Mouse (Mus musculus): ENCODE results near the gene Tlr12. TPM values are rescaled to one million over a fixed set of nuclear protein-coding genes. Genes with fewer than 3 reads are reported as not detected.
"Not testable (repeated sequence)": the region's sequence is repeated elsewhere in the genome, so short reads cannot be mapped to it uniquely, and the experiment has no call there.

Tlr12 gene
- polyA plus RNA-seq, 1 experiment from 2014 or later: 0.67 TPM

DNA sequence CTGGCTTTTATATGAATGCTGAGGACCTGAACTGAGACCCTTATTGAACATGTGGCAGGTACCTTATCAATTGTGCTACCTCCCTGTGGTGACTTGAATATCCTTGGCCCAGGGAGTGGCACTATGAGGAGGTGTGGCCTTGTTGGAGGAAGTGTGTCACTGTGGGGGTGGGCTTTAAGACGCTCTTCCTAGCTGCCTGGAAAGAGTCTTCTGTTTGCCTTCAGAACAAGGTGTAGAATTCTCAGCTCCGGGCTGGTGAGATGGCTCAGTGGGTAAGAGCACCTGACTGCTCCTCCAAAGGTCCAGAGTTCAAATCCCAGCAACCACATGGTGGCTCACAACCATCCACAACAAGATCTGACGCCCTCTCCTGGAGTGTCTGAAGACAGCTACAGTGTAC, 6.7 kb downstream of the Tlr12 start:
- H3K4me1 ChIP-seq (replicated peaks): peaks cover 18% of the 10 kb centered on the region
- H3K9me3 ChIP-seq; DNase-seq (ENCODE audit: low spot score); H3K27ac ChIP-seq; H3K4me3 ChIP-seq; H3K36me3 ChIP-seq; H3K27me3 ChIP-seq (ENCODE audit: insufficient read depth, poor library complexity, severe bottlenecking): not testable (repeated sequence)
- WGBS: 78% methylated on average over 3 of the region's 3 CpGs

DNA sequence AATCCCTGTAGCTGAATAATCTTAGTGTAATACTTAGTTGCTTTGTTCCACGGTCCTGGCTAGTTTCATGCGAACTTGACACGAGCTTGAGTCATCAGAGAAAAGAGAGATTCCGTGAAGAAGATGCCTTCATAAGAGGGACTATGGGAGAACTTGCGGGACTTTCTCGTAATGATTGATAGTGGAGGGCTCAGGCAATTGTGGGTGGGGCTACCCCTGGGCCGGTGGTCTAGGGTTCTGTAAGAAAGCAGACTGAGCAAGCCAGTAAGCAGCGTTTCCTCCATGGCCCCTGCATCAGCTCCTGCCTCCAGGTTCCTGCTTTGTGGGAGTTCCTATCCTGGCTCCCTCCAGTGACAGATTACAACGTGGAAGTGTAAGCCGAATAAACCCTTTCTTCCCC, 7.7 kb downstream of the Tlr12 start:
- 35% methylated on average over 10 of the region's 10 CpGs for WGBS
- DNase-seq (ENCODE audit: low spot score): no peak
- H3K4me3 ChIP-seq: peak overlapping the region; percentile 86

DNA sequence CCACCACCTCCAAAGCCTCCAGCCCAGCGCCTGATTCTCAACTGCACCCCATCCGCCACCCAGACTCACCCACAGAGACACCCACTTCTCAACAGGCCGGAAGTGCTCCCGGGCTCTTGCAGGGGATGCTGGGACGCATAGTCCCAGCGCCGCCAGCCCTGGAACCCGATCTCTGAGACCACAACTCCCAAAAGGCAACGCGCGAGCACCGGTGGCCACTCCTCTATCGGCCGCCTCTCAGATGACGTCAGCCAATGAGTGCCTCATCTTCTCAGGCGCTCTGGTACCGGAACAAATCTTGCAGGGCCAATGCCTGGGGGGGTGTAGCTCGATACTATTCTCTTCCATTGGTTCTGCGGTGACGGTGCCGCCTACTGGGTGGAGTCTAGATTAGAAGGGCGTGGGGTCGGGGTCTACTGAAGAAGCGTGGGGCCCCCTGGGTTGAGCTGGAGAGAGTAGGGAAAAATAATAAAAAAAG, 8.5 kb downstream of the Tlr12 start, which contains the start of gene Zscan20:
Gene Zscan20, minus strand, starts transcription at position 174 of the 478 bp plus-strand sequence.
- H3K27ac ChIP-seq: peak within 1 kb of the TSS; percentile 89
- DNase-seq (ENCODE audit: low spot score): peak; percentile 97
- H3K9me3 ChIP-seq: no peaks in the 10 kb centered on the region

More for the DNA sequence above, 7.7 kb downstream of the Tlr12 start:
- Histone ChIP-seq H3K27me3 (ENCODE audit: insufficient read depth, poor library complexity, severe bottlenecking) (peaks cover 3% of the 10 kb centered on the region; the same call in 1 of the 2 replicates), H3K9me3 (no peaks in the 10 kb centered on the region), H3K36me3 (peaks cover 4% of the 10 kb centered on the region; the same call in 1 of the 2 replicates), H3K27ac (0 out of 2 replicates have a peak overlapping the region, but pooled peaks have one; percentile 89), H3K4me1 (replicated peaks) (peaks cover 18% of the 10 kb centered on the region)

DNA sequence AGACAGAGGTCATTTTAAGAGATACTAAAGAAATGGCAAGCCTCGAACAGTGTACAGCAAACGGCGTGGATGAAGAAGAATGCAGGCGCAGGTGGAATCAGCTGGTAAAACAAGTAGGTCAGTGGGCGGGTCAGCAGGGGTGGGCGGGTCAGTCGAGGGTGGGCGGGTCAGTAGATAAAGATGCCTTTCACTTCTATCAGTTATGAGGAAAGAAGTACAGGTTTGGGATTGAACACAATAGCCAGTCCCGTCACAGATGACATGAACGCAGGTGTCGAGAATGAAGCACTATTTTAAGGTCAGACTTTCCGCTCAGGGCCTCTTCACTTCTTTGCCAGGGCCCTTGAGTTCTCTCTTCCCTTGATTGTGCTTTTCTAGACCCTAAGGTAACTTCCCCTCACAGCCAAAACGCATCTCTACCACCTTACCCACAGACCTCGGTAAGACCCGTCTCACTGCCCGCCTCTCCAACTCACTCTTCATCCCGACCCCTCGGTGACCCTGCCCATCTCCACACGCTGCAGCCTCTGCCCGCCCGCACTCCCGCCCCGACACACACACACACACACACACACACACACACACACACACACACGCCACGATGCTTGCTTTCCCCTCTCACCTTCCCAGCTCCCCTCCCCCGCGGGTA, 9.0 kb downstream of the Tlr12 start:
- H3K4me1 ChIP-seq (replicated peaks): peaks cover 18% of the 10 kb centered on the region
- WGBS: 9% methylated on average over 27 of the region's 27 CpGs
- H3K27ac ChIP-seq: peak overlapping the region; percentile 89
- no peaks in the 10 kb centered on the region for H3K9me3 ChIP-seq
- no peaks in the 10 kb centered on the region for H3K27me3 ChIP-seq (ENCODE audit: insufficient read depth, poor library complexity, severe bottlenecking)
- peaks cover 9% of the 10 kb centered on the region for H3K36me3 ChIP-seq
- peak overlapping the region; percentile 86 for H3K4me3 ChIP-seq
- no peak for DNase-seq (ENCODE audit: low spot score)

More for the DNA sequence above, 8.5 kb downstream of the Tlr12 start, which contains the start of gene Zscan20:
- Histone ChIP-seq H3K4me3 (peak within 1 kb of the TSS; percentile 86), H3K27me3 (ENCODE audit: insufficient read depth, poor library complexity, severe bottlenecking) (no peaks in the 10 kb centered on the region), H3K4me1 (replicated peaks) (peaks cover 18% of the 10 kb centered on the region), H3K36me3 (peaks cover 4% of the 10 kb centered on the region; the same call in 1 of the 2 replicates)
- under 1% methylated on average over 24 of the region's 24 CpGs for WGBS

DNA sequence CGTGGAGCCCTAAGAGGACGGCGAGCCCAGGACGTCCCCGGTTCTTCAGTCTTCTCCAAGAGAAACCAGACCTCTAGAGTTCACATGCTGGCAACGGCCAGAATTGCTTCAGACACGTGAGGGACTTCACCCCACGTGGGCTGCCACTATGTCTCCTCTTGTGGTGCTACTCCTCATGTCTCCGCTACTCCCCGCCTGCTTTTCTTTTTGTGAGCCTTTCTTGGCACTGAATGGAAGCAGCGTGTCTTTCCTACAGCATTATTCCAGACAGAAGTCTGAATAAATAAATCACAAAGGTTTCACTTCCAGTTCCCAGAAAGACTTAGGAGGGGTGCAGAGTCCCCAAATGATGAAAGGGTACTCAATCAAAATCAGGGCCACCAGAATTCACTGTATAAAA, 10.8 kb downstream of the Tlr12 start:
- H3K36me3 ChIP-seq: peaks cover 26% of the 10 kb centered on the region
- no peaks in the 10 kb centered on the region for H3K27me3 ChIP-seq (ENCODE audit: insufficient read depth, poor library complexity, severe bottlenecking)
- no peak overlapping the region for H3K4me3 ChIP-seq
- H3K27ac ChIP-seq: no peak overlapping the region
- DNase-seq (ENCODE audit: low spot score): no peak
- H3K4me1 ChIP-seq (replicated peaks): peaks cover 18% of the 10 kb centered on the region
- WGBS: 95% methylated on average over 11 of the region's 11 CpGs
- H3K9me3 ChIP-seq: no peaks in the 10 kb centered on the region

DNA sequence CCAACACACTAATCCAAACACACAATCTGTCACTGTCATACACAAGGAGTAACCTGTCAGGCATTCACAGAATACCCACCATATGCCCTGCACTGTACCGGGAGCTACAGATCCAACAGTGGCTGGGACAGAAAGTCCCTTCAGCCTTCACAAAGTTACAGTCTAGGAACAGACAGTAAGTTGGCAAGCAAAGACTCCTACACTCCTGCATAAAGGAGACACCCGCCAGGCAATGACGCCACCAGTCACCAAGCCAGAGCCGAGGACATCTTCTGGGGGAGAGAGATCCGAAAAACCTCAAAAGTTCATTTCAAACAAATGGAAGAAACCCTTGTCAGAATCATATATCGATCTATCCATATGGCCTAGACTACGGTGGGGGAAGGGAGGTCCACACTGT, 11.8 kb downstream of the Tlr12 start:
- Histone ChIP-seq H3K27me3 (ENCODE audit: insufficient read depth, poor library complexity, severe bottlenecking) (no peaks in the 10 kb centered on the region), H3K4me1 (replicated peaks) (peaks cover 18% of the 10 kb centered on the region), H3K9me3 (no peaks in the 10 kb centered on the region), H3K27ac (no peak overlapping the region), H3K4me3 (no peak overlapping the region), H3K36me3 (peaks cover 37% of the 10 kb centered on the region)
- 94% methylated on average over 7 of the region's 7 CpGs for WGBS
- no peak for DNase-seq (ENCODE audit: low spot score)

DNA sequence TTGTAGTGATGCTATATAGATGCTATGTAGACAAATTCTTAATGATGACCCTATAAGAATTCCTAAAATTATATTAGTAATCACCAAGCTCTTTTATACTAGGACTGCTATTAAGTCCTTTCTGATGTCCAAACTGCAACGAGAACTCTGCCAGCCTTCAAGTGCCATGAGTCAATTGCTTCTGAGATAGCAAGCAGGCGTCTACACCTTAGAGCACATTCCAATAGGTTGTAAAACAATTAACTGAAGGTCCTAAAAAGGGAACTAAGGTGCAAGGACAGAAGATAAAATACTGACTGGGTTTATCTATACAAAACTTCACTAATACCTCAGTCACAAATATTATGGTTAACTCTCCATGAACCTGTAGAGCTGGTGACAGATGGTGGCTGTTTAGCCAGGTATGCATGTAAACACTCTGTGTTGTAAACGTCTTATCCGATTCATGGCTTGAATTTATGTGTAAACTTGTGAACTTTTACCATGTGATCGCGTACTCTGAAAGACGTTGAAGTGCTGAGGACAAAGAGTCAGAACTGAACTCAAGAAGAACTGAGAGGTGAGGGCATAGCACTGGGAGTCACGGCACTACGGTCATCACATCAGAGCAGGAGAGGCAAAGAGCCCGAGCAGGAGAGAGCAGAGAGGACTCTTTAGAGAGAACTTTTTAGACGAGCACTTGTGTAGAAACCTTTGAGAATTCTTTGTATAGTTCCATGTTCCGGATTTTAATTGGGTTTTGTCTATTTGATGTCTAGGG, 20.4 kb downstream of the Tlr12 start:
- WGBS: 91% methylated on average over 12 of the region's 12 CpGs
- Histone ChIP-seq H3K4me3 (no peak overlapping the region), H3K9me3 (no peaks in the 10 kb centered on the region), H3K27ac (no peak overlapping the region), H3K4me1 (replicated peaks) (no peaks in the 10 kb centered on the region), H3K36me3 (peaks cover 52% of the 10 kb centered on the region), H3K27me3 (ENCODE audit: insufficient read depth, poor library complexity, severe bottlenecking) (no peaks in the 10 kb centered on the region)
- no peak for DNase-seq (ENCODE audit: low spot score)

DNA sequence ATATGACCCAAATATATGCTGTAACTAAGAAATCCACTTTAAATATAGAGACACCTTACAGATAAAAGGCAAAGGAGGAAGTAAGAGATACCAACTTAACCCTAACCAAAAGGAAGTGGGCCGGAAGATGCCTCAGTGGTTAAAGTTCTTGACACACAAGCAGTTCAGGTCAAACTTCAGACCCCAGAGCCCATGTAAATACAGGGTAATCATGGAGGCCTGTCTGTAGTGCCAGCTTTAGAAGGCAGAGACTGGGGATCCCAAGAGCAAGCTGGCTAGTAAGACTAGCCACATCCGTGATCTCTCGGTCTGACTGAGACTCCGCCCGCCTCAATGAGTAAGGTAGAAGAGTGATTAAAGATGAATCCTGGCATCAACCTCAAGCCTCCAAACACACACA, 24.4 kb downstream of the Tlr12 start:
- Histone ChIP-seq H3K4me1 (replicated peaks) (no peaks in the 10 kb centered on the region), H3K9me3 (no peaks in the 10 kb centered on the region), H3K36me3 (peaks cover 49% of the 10 kb centered on the region), H3K27me3 (ENCODE audit: insufficient read depth, poor library complexity, severe bottlenecking) (no peaks in the 10 kb centered on the region), H3K4me3 (no peak overlapping the region), H3K27ac (no peak overlapping the region)
- WGBS: 94% methylated on average over 5 of the region's 5 CpGs
- no peak for DNase-seq (ENCODE audit: low spot score)

DNA sequence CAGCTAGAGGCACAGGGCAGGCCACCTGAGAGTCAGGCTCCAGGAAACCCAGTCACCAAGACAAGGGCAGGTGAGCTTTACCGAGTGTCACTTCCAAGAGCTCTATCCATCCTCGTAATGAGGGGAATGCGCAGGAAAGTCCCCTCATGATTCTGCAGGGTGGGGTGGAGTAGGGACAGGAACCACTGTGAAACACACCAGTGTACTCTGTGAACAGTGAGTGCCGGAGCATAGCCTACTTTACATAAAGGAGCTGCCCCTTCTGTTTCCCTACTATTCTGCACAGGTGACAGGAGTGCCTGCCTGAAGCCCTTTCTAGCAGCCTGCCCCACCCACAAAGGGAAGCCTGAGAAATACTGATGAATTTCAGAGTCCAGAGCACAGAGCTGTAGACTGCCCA, 25.1 kb downstream of the Tlr12 start:
- H3K27me3 ChIP-seq (ENCODE audit: insufficient read depth, poor library complexity, severe bottlenecking): no peaks in the 10 kb centered on the region
- no peaks in the 10 kb centered on the region for H3K4me1 ChIP-seq (replicated peaks)
- H3K9me3 ChIP-seq: no peaks in the 10 kb centered on the region
- H3K4me3 ChIP-seq: no peak overlapping the region
- no peak for DNase-seq (ENCODE audit: low spot score)
- WGBS: 92% methylated on average over 4 of the region's 4 CpGs
- no peak overlapping the region for H3K27ac ChIP-seq
- H3K36me3 ChIP-seq: peaks cover 49% of the 10 kb centered on the region

DNA sequence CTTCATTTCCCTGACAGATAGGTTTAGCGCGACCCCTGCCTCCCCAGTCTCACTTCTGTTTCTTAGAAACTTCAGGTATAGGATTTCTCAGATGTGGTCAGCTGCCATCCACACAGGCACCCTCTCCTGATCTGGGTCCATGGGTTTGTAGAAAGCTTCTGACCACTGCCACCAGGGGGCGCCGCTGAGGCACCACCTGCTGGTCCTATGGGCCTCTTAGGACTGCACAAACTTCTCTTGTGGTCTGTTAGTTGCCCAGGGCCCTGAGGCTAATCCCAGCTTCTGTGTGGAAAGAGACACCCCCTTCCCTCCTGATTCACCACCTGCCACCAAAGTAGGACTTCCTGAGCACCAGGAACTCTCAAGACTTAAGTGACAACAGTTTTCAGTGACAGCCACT, 39.2 kb downstream of the Tlr12 start:
- H3K4me3 ChIP-seq: no peak overlapping the region
- WGBS: 53% methylated on average over 4 of the region's 4 CpGs

DNA sequence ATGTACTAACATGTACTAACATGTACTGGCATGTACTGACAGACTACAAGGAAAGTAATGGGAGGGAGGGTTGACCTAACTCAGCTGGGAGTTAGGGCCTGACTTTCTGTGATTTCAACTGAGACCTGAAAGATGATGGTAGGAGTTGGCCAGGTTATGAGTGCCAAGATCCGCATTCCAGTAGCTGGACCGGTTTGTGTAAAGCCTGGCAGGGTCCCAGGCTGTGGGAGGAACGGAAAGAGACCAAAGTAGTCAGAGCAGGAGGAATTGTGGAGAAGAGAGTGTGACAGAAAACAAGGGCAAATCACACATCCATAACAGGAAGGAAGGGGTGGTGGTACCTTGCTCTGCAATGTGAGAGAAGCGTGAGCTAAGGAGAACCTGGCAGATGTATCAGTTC, 42.6 kb downstream of the Tlr12 start:
- Histone ChIP-seq H3K9me3 (peaks cover 20% of the 10 kb centered on the region), H3K27me3 (ENCODE audit: insufficient read depth, poor library complexity, severe bottlenecking) (no peaks in the 10 kb centered on the region), H3K4me1 (replicated peaks) (no peaks in the 10 kb centered on the region), H3K27ac (no peak overlapping the region), H3K4me3 (no peak overlapping the region), H3K36me3 (peaks cover 39% of the 10 kb centered on the region)
- 94% methylated on average over 4 of the region's 4 CpGs for WGBS
- no peak for DNase-seq (ENCODE audit: low spot score)

More for the DNA sequence above, 39.2 kb downstream of the Tlr12 start:
- Histone ChIP-seq H3K4me1 (replicated peaks) (no peaks in the 10 kb centered on the region), H3K27me3 (ENCODE audit: insufficient read depth, poor library complexity, severe bottlenecking) (no peaks in the 10 kb centered on the region), H3K27ac (no peak overlapping the region), H3K9me3 (peaks cover 52% of the 10 kb centered on the region), H3K36me3 (peaks cover 73% of the 10 kb centered on the region)
- DNase-seq (ENCODE audit: low spot score): peak; percentile 12

Data from hindbrain, embryonic 10.5 days (tissue).